Mouse (Mus musculus) myocyte (in vitro differentiated cells): Measurements from ENCODE around the gene Klhl25.

Experiments used
- MAX ChIP-seq: IDR thresholded peaks from one replicate; pipeline ENCODE4 v1.6.1; 2011; ENCODE audit warnings: low read depth, mild to moderate bottlenecking, control low read depth
- POLR2A ChIP-seq: IDR thresholded peaks from one replicate; pipeline ENCODE4 v1.6.1; 2011; ENCODE audit warnings: low read depth, mild to moderate bottlenecking, control low read depth, moderate library complexity; ENCODE audit not compliant: insufficient read length
- USF1 ChIP-seq: IDR thresholded peaks from one replicate; pipeline ENCODE4 v1.6.1; 2011; ENCODE audit warnings: low read depth, mild to moderate bottlenecking, control low read depth, moderate library complexity

DNA sequence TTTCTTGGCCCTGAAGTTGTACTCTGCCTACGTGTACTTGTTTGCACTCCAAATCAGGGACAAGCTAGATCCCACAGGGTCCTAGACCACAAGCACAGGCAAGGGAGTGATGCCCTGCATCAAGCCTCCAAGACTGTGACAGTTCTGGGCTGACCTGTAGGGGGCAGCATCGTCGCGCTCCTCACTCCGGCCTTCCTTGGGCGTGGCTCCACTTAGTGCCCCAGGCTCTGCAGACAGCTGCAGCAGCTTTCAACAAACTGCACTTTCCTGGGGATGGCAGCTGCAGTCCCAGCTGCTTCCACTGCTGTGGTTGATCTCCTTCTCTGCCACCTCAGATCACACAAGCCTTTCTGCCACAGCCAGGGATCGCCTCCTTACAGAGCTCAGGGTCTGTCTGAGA is 65.8 kb downstream of the Klhl25 start:
- TF ChIP-seq POLR2A: no peak
- TF ChIP-seq USF1: no peak
- no peak for TF ChIP-seq MAX
